Mouse (Mus musculus): ENCODE measurements at regions not wholly inside any gene's neighbourhood (a gene's known extent, or its start where the extent isn't known, plus 50 kb on each side); places are given as distances from the start of the nearest gene placed in this dataset.

- DNase-seq (ENCODE audit: low spot score) = no peak
These were observed 197.3 kb upstream of the Gm6793 start for GRCm38 (mm10) chr8:112212170-112212569.

GRCm38 (mm10) chr8:112196423-112196822 is 181.6 kb upstream of the Gm6793 start:
- no peak for DNase-seq (ENCODE audit: low spot score)

DNA sequence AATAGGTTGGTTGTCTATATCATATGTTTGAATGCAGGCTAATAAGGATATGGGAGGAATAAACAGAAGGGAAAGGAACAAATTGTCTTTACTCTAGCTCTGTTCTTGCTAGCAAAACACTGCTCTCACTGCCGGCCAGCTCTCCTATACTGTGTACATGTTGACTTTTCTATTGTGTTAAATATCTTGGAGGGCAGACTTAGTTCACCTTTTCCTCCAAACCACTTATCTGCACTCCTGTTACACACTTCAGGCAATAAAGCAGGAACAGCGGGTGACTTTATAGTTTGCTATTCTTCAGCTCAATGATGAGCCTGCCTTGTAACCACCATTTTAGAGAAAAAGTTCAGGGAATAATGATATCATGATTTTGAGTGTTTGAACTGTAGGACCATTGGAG is 181.0 kb upstream of the Gm6793 start:
- DNase-seq (ENCODE audit: low spot score) = no peak

GRCm38 (mm10) chr8:112191846-112192245 is 177.0 kb upstream of the Gm6793 start:
- no peak for DNase-seq (ENCODE audit: low spot score)

DNA sequence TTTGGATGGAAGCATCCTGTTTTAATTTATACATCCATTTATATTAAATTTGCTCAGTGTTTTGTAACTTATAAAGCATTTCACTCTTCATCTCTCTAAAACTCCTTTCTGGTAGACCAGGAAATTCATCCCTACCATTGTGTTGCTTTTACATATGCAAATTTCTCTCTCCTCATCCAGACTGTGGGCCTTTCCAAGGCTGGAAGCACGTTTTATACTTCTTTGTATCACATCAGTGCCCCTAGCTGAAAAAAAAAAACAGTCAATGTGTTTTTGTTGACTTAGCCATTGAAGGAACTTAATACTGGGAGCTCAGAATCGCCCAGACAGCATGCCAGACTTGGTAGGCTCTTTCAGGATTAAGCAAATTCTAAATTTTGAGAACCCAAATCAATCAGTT is 174.9 kb upstream of the Gm6793 start:
- DNase-seq (ENCODE audit: low spot score) = no peak

DNA sequence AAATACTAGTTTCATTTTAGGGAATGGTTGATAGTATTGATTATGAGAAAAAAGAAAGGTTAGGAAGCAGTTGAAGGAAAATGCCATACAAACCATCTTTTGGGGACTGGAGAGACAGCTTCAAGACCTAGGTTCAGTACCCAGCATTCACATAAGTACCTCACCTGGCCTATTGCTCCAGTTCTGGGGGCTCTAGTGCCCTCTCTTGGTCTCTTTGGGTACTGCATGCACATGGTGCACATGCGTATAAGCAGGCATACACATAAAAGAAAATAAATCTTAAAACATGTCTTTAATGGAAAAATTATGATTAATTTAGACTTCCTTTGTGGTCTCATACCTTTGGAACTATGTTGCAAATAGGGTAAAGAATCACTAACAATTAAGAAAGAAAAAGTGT is 155.3 kb upstream of the Gm6793 start:
- DNase-seq (ENCODE audit: low spot score) = no peak

DNA sequence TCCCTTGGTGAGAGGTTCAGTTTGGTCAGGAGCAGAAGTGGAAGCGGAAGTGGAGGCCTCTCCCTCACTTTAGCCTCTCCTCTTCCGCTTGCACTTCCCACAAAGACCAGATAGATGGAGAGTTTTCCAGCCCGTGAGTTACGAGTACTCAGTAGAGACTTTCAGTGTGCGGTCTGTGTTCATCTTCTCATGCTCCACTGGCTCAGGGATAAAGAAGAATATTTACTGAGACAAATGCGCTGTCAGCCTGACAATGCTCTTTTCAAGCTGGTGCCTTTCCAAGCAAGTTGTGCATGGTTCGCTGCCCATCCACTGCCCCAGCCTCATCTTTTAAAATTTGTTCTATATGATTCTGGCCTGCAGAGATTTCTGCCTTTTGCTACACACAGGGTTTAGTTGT is 141.8 kb upstream of the Gm6793 start:
- peak; percentile 62 for DNase-seq (ENCODE audit: low spot score)

- no peak for DNase-seq (ENCODE audit: low spot score)
These were observed 124.1 kb upstream of the Gm6793 start for GRCm38 (mm10) chr8:112138924-112139323.

DNA sequence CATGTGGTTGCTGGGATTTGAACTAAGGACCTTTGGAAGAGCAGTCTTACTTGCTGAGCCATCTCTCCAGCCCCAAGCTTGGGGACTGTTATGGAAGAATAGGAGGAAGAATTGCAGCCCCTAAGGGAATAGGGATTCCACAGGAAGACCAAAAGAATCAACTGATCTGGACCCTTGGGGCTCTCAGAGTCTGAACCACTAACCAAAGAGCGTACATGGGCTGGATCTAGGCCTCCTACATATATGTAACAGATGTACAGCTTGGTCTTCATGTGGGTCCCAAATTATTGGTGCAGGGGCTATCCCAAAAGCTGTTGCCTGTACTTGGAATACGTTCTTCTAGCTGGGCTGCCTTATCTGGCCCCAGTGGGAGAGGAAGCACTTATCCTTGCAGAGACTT is 115.4 kb upstream of the Gm6793 start:
- DNase-seq (ENCODE audit: low spot score) = no peak

GRCm38 (mm10) chr8:112128833-112129518 is 114.1 kb upstream of the Gm6793 start:
- DNase-seq (ENCODE audit: low spot score) = peak; percentile 86

- DNase-seq (ENCODE audit: low spot score) = no peak
These were observed 97.1 kb upstream of the Gm6793 start for GRCm38 (mm10) chr8:112111950-112112349.

- DNase-seq (ENCODE audit: low spot score) = no peak
These were observed 83.2 kb upstream of the Gm6793 start for GRCm38 (mm10) chr8:112097883-112098635.

DNA sequence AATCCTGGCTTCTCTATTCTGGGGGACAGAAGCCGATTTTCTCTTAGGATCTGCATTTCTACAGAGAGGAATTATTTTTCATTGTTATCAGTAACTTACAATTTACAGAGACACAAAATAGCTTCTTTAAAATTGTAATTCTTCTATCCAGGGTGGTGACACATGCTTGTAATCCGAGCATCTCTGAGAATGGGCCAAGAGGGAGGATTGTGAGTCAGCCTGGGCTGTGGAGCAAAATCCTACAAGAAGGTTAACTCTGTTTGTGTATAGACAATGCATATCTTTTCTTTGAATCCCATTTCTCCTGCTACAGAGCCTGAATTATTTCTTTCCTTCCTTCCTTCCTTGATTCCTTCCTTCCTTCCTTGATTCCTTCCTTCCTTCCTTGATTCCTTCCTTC is 80.0 kb upstream of the Gm6793 start:
- DNase-seq (ENCODE audit: low spot score) = no peak

DNA sequence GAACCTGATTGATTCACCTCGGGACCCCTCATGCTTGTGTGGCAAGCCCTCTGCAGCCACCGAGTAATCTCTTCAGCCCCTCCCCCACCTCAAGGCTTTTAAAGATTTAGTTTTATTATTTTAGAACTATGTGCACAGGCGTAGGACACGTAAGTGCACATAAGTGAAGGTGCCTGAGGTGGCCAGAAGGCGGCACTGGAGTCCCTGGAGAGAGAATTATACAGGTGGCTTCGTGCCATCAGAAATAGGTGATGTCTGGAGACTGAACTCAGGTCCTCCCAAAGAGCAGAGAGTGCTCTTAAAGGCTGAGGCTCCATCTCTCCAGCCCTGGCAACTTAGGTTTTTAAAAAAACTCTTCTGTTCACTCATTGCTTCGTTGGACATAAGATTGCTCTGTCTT is 78.7 kb upstream of the Gm6793 start:
- DNase-seq (ENCODE audit: low spot score) = no peak

GRCm38 (mm10) chr8:112092831-112093230 is 78.0 kb upstream of the Gm6793 start:
- no peak for DNase-seq (ENCODE audit: low spot score)

- DNase-seq (ENCODE audit: low spot score) = no peak
These were observed 63.8 kb upstream of the Gm6793 start for GRCm38 (mm10) chr8:112078621-112079020.

GRCm38 (mm10) chr8:112072205-112072604 is 57.4 kb upstream of the Gm6793 start:
- no peak for DNase-seq (ENCODE audit: low spot score)

GRCm38 (mm10) chr8:112070251-112070650 is 55.4 kb upstream of the Gm6793 start:
- no peak for DNase-seq (ENCODE audit: low spot score)

Data from retina, embryonic 14.5 days (tissue).